Mouse (Mus musculus): ENCODE data around the gene Fam181a.

Fam181a gene

GRCm38 (mm10) chr12:103314640-103315361, 4.0 kb downstream of the Fam181a start:
- WGBS = 4% methylated on average over 25 of the region's 25 CpGs

- 74% methylated on average over 20 of the region's 20 CpGs for WGBS
These were observed 5.2 kb downstream of the Fam181a start for GRCm38 (mm10) chr12:103315831-103316545.

GRCm38 (mm10) chr12:103322801-103323200, 12.0 kb downstream of the Fam181a start:
- 49% methylated on average over 3 of the region's 3 CpGs for WGBS

- WGBS = 14% methylated on average over 60 of the region's 60 CpGs
These were observed 14.5 kb downstream of the Fam181a start for GRCm38 (mm10) chr12:103325156-103325857.

GRCm38 (mm10) chr12:103326569-103326968, 15.8 kb downstream of the Fam181a start:
- 85% methylated on average over 4 of the region's 4 CpGs for WGBS

- WGBS = 58% methylated on average over 7 of the region's 7 CpGs
These were observed 16.3 kb downstream of the Fam181a start for GRCm38 (mm10) chr12:103327107-103327506.

- WGBS = 58% methylated on average over 7 of the region's 7 CpGs
These were observed 17.8 kb downstream of the Fam181a start for GRCm38 (mm10) chr12:103328448-103329191.

- 73% methylated on average over 4 of the region's 4 CpGs for WGBS
These were observed 20.7 kb downstream of the Fam181a start for GRCm38 (mm10) chr12:103331491-103331890.

- 87% methylated on average over 2 of the region's 2 CpGs for WGBS
These were observed 22.1 kb downstream of the Fam181a start for GRCm38 (mm10) chr12:103332879-103333278.

- WGBS = 88% methylated on average over 15 of the region's 15 CpGs
These were observed 22.7 kb downstream of the Fam181a start for GRCm38 (mm10) chr12:103333426-103333825.

- WGBS = 71% methylated on average over 3 of the region's 3 CpGs
These were observed 26.0 kb downstream of the Fam181a start for GRCm38 (mm10) chr12:103336766-103337165.

- 78% methylated on average over 14 of the region's 14 CpGs for WGBS
These were observed 27.5 kb downstream of the Fam181a start for GRCm38 (mm10) chr12:103338162-103338798.

GRCm38 (mm10) chr12:103341212-103341611, 30.4 kb downstream of the Fam181a start:
- 91% methylated on average over 5 of the region's 5 CpGs for WGBS

- 82% methylated on average over 8 of the region's 8 CpGs for WGBS
These were observed 32.7 kb downstream of the Fam181a start for GRCm38 (mm10) chr12:103343456-103343855.

GRCm38 (mm10) chr12:103344934-103345333, 34.2 kb downstream of the Fam181a start:
- 89% methylated on average over 7 of the region's 7 CpGs for WGBS

- 46% methylated on average over 8 of the region's 8 CpGs for WGBS
These were observed 36.2 kb downstream of the Fam181a start for GRCm38 (mm10) chr12:103346945-103347344.

- WGBS = 69% methylated on average over 5 of the region's 5 CpGs
These were observed 36.6 kb downstream of the Fam181a start for GRCm38 (mm10) chr12:103347406-103347805.

GRCm38 (mm10) chr12:103348506-103348905, 37.7 kb downstream of the Fam181a start:
- WGBS = 6% methylated on average over 3 of the region's 3 CpGs

GRCm38 (mm10) chr12:103352735-103353134, 42.0 kb downstream of the Fam181a start:
- 88% methylated on average over 6 of the region's 6 CpGs for WGBS

- 17% methylated on average over 5 of the region's 5 CpGs for WGBS
These were observed 42.8 kb downstream of the Fam181a start for GRCm38 (mm10) chr12:103353538-103353937.

- WGBS = 49% methylated on average over 14 of the region's 14 CpGs
These were observed 45.1 kb downstream of the Fam181a start, which contains the start of gene Asb2 for GRCm38 (mm10) chr12:103355746-103356414. Gene Asb2, minus strand, starts transcription at chr12:103356001.

Measured in cerebral cortex, adult 2 months (tissue).